Mouse (Mus musculus): Measurements from ENCODE around the gene Serpinb6b.
"Not testable (repeated sequence)": the region's sequence is repeated elsewhere in the genome, so short reads cannot be mapped to it uniquely, and the experiment has no call there.

Gene Serpinb6b

DNA sequence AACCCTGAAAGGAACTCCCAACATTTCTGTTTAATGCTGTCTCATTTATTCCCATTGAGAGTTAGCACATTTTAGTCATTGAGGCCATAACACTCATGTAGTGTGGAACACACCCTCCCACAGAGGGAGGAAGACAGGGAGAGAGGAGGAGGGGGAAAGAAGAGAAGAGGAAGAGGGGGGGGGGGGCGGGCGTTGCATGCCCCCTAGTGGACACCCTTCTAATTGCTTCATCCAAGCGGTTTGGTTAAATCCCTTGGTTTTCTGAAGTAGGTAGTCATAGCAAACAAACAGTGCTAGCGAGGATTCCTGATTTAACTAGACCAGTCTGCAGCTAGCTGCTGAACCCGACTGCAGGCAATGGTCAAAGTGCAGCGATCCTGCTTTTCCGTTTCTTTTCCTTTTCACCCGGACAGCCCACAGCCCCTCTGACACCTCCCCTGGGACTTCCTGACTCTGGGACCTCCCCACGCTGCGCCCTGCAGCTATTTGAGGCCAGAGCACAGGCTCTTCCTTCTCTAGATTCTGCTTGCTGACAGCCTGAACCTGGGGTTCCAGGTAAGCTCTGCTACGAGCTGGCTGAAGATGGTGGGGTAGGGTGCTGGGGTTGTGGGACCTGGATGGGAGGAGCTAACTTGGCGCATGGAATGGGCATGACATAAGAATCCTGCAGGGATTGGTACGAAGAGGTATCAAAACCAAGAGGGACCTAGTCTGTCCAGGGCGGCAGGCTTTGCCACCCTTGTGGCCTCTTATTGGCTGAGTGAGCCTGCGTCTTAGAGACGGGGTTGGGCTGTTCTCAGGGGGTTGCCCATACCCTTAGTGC is at the start of gene Serpinb6b:
Gene Serpinb6b (plus strand): TSS at position 221 of the 823 bp plus-strand sequence.
- no peak for DNase-seq (ENCODE audit: low spot score)

DNA sequence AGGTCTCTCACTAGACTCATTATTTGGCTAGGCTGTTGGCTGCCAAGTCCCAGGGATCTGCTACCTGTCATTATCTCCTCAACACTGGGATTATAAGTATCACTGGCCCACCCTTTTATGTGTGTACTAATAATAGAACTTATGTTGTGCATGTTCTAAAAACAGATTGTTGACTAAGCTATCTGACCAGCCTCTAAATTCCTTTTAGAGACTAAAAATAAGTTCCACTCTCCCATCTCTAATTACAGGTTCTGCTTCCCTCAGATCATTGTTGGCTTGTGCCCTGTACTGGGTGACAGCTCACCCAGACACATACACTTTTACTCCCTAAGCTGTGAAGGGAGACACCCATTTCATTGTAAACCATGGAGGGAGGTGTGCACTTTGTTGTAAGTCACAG is 42.4 kb upstream of the Serpinb6b start:
- DNase-seq (ENCODE audit: low spot score), result no peak

DNA sequence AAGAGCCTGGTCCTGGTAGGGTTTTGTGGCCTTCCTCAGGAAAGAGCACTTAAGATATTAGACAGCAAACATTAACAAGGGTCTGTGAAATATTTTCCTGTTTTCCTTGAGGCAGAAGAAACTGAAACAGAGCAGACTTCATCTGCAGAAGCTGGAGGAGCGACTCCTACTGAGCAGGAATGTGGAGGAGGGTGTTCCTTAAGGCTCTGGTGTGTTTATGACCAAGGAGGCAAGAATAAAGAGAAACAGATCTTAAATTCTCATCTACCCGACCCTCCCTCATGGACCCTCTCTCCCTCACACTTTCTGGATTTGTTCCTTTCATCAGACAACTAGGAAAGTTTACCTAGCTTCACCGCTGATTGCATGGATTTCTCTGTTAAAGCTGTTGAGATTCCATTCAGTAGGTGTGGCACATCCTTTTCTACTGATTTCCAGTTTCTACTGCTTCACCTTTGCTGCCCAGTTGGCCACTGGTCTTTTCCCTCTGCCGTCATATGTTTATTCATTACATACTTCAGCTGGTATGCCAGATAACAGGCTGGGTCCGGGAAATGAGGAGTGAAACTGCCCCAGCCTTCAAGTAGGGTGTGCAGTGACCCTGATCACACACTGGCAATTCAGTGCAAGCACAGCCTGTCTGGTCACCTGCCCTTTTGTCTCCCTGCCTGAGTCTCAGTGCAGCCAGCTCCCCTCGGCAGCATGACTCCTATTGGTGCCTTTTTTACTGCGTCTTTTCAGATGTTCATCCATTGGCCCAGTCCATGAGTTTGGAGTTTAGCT is 40.2 kb upstream of the Serpinb6b start:
- DNase-seq (ENCODE audit: low spot score), result no peak

DNA sequence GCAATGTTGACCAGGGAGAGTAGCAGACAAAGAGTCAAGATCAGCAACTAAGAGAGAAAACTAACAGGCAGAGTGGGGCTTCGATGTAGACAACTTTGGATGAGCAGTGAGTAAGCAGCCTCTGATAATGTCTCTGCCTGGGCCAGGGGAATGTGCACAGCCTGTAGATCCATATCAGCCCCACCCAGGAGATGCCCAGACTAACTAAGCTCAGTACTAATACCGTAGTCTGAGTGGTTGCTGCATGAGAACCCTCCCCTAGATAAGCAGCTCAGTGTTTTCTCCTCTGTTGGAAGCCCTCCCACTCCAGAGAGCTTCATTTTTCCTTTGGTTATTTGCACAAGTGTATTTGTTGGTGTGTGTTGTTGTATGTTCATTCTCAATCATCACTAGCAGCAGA is 38.3 kb upstream of the Serpinb6b start:
- DNase-seq (ENCODE audit: low spot score), result no peak

DNA sequence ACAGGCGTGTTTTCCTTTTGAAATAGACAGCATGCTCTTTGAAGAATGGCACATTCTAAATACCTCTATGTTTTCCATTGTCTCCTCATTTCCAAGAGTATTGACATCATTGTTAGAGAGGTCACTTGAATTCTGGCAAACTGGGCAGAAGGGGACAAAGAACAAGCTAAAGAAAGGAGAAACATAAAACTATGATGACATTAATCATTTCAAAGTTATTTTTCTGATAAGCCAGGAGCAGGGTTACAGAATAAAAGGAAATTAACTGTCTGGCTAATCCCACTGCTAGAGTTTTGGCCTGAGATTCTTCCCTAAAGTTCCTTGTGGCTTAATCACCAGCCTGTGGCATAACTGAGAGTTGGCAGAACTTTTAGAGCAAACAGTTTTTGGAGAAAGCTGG is 37.8 kb upstream of the Serpinb6b start:
- DNase-seq (ENCODE audit: low spot score), result no peak

DNA sequence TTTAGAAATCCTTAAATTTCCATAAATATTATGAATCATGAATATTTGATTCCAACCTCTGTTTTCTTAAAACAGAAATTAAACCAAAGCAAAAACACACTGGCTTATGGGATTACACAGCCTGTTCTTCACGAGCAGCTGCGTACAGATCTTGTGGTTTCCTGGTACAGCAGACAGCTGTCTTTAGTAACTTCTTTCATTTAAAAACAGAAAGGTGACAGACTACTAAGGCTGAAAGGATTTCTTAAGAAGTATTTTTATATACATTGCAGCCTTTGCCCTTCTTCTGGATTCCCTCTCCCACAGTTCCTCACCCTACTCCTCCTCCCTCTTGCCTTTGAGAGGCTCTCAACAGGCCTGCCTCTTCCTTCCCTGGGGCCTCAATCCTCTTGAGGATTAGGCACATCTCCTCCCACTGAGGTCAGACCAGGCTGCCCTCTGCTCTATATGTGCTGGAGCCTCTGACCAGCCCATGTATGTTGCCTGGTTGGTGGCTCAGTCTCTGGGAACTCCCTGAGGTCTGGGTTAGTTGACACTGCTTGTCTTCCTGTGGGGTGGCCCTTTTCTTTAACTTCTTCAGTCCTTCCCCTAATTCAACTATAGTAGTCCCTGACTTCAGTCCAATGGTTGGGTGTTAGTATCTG is 35.8 kb upstream of the Serpinb6b start:
- no peak for DNase-seq (ENCODE audit: low spot score)

DNA sequence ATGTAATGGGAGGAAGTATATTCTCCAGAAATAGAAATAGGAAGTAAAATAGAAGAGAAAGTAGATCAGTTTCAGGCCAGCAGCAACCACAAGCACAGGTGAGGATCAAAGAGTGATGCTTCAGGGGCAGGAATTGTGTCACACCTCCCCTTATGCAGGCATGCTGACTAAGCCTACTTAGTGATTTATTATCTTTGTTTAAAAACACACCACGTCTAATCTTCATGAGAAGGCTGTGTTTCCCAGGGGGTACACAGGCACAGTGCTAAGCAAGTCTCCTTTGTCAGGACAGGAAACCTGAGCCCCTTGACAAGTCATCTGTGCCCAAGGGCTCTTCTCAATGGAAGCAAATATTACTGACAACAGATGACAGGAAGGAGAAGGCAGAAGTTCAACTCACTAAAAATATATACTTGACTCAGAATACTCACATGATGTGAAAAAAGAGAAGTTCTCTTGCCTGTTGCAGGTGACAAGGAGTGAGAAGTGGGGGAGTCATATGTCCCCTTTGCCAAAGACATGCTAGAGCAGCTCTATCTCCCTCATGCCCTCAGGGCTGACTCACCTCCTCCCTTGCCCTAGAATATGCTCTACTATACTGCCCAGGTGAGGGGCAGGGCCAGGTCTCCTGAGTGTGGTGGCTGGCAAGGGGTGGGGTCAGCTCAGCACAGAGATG is 30.2 kb upstream of the Serpinb6b start:
- no peak for DNase-seq (ENCODE audit: low spot score)

DNA sequence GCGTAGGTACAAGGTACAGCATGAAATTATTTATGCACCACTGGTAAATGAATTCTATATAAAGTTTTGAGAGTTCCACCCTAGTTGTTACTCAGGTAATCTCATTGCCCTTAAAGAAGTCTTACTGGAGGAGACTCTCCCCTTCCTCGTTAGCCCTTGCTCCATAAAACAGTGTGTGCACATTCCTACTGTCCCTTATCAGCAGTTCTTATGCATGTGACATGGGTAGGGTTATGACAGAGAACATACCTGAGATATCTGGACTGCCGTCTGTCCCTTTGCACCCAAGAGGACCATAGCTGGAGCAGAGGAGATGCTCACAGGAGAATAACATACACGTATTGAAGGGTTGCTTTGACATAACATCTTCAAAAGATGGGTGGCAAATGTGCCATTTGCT is 26.7 kb upstream of the Serpinb6b start:
- DNase-seq (ENCODE audit: low spot score), result not testable (repeated sequence)

DNA sequence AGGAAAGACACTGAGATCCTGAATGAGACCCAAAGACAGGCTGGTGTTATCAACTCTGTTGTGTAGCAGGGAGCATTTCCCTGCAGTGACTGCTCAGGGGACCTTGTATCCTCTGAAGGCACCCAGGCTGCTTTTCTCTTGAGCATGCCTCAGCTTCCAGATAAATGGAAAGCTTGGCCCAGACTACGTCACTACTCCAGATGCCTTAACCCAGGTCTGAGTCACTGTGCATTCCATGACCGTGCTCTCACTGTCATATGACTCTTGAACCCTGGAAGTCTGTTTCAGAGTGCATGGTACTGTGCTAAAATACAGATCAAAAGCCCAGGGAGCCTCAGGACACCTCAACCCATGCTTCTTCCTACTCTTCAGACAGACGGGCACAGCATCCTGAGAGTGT is 25.8 kb upstream of the Serpinb6b start:
- not testable (repeated sequence) for DNase-seq (ENCODE audit: low spot score)

DNA sequence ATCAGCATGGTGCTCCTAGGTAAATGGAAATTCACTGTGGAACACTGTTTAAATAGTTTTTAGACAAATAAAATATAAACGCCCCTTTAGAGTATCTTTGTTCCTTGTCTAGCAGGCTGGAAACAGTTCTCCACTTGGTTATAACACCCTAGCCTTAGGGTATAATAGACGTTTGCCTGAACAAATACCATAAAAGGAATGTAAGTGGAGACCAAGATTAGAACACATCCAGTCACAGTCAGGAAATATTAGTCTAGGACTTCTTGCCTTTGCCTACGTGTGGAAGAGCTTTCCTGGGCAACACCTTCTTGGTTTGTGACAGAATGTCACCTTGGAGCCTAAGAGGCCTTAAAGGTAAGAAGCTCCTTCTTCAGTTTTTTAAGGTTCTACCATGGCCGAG is 8.5 kb upstream of the Serpinb6b start:
- no peak for DNase-seq (ENCODE audit: low spot score)

DNA sequence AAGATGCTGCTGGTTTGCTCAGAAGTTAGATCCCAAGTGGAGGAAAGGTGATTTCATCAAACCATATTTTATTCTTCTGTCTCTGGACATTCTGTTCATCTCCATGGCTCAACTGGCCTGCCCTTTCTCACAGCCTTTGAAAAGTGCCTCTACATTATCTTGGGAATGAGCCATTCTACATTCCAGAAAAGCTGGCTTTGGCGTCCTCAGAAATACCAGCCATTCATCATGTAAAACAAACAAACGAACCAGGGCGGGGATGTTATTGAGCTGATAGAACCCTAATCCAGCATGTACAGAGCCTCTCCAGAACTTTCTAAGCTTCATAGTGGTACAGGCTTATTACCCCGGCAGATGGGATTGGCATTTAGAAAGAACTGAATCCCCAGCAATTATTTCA is 7.1 kb upstream of the Serpinb6b start:
- no peak for DNase-seq (ENCODE audit: low spot score)

DNA sequence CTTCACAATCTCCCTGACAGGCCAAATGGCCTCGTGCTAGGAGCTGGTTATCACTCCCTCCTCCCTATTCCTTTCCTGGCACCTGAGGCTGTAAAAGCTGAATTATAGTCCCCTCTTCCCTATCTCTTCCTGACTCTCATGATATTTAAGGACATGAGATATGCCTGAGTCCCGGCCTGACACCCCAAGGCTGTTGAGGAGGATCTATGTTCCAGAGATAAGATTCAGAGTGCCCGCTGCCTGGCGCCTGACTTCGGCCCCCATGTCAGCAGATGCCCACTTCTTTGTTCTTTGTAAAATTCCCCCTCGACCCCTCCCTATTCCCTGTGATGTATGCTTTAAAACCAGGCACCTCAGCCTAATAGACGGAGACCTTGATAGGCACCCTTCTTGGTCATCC is 6.5 kb upstream of the Serpinb6b start:
- not testable (repeated sequence) for DNase-seq (ENCODE audit: low spot score)

DNA sequence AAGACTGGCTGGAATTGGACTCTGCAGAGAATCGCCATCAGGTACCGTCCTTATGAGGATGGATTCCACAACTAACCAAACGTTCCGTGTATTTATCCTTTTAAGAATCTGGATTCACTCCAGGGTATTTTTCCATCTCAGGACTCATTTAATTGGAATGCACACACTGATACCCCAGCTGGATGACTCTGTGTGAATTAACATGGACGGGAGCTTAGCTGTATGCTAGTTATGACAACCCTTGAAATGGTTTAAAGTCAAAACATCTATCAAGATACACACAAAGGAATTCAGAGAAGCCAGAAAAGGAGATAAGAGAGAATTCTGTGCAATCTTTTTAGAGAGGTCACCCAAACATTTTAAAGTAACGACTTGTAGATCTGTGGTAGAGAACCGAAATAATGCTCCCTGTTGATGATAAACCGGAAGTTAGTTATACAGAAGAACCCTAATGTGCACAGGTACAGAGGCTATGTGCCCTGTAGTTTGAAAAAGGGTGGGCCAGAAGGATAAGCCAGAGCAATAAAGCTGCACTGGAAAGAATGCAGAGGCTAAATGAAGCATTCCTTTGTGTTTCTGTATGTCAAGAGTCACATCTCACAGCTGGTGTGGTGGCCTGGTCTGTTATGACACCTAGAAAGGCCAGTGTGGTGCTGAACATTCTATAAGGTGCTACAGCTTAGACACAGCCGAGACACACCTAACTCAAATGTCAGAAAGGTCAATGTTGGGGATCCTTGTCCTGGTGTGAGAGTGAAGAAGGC is 837 bp upstream of the Serpinb6b start:
- no peak for DNase-seq (ENCODE audit: low spot score)

DNA sequence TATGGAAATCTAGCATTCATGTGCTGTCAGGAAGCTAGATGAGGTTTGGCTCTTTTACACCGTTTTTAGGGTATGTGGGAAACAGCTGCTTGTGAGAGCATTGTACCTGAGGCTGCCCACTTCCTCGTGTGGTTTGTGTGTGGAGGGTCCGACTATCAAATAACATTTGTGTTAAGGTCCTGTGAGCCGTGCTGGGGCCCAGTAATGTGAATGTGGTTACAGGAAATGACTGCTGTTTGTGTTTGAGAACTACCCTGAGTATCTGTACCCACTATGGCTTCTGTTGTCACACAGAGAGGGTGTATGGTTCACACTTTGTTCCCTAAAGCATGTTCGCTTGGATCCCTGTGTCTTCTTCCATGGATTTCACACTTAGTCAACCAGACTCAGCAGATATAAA is 1.1 kb downstream of the Serpinb6b start:
- no peak for DNase-seq (ENCODE audit: low spot score)

DNA sequence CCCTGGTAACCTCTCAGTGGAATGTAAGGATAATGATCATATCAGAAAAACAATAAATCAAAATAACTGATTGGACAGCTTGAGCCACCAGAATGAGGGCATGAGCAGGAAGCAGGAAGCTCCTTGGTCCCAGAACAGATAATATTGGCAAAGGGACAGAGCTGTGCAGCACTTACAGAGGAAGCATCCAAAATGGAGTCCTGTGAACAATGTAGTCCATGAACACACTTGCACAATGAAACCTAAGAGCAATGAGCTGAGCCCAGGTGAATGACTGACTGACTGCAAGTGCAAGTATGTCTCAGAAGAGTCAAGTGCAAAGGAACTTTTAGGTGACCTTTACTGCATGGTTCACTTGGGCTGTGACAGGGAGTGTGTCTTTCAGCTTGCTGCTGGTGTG is 2.2 kb downstream of the Serpinb6b start:
- DNase-seq (ENCODE audit: low spot score), result no peak

DNA sequence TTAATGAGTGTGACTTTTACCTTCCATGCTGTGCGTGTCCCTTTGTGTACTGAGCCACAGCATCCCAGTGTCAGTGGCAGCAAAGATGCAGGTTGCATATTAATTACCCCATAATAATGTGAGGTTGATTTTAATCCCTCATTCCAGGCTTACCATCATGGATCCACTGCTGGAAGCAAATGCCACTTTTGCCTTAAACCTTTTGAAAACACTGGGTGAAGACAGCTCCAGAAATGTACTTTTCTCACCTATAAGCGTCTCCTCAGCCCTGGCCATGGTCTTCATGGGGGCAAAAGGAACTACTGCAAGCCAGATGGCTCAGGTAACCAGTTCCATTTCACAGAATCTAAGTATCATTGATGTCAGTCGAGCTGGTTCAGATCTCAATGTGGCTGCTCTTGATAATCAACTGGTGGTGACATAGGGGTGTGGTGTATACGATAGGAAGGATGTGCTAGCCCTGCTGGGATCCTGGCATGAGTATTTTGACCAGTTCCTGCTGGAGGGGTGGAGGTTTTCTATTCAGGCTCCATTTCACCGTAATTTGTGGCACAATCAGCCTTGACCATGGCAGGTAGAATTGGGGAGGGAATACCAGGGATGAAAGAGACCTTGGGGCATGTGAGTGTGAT is 3.5 kb downstream of the Serpinb6b start:
- DNase-seq (ENCODE audit: low spot score), result no peak

DNA sequence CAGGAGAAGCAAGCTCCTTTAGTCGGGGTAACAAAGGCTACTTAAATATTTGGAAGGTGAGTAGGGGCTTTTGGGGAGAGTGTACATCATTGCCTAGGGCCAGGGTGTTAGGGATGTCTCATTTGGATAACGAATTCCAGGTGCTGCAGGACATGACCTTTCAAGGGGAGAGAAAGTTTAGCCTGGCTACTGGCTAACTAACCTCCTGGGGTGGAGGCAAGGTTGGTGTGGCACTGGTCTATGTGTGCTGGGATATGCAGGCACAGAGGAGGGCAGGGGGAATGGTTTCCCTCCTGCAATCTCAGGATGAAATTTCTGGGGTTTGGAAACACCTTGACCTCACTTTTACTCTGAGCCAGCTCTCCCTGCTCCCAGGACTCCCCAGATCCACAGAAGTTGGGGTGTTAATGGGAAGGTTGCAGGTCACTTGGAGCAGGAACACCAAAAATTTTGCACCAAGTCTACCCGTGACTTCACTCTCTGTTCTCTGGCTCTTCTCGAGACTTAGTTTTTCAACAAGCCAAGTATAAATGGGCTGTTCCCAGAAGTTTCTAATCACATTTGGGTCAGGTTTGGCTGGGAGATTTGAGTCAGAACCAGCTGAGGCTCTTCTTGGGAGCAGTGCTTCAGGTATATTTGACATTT is 4.1 kb downstream of the Serpinb6b start:
- no peak for DNase-seq (ENCODE audit: low spot score)

DNA sequence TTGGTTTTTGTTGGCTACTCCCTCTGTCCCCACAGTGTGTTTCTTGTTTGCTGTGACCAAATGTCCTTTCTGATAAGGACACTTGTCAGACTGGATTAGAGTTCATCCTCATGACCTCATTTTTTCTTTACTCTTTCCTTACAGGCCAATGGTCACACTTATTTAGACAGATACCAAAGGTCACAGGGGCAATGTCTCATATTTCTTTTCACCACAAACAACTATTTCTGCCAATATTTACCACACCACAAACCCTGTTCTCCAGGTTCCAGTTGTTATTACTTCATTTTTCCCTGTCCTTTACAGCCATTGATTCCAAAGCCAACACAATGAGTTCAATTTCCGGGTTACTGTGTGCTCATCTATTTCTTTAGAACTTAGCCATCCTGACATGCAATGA is 4.6 kb downstream of the Serpinb6b start:
- DNase-seq (ENCODE audit: low spot score), result no peak

DNA sequence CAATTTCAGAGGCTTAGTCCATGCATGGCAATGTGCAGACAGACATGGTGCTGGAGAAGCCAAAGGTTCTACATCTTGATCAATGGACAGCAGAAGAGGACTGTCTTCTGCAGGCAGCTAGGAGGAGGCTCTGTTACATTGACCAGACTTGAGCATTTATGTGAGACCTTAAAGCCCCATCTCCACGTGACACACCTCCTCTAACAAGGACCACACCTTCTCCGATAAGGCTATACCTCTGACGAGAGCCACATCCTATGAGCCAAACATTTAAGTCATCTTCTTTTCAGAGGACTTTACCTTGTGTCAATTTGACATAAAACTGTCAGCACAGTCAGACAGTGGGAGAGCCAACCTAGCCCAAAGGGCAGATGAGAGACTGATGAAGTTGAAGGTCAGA is 5.8 kb downstream of the Serpinb6b start:
- DNase-seq (ENCODE audit: low spot score), result no peak

DNA sequence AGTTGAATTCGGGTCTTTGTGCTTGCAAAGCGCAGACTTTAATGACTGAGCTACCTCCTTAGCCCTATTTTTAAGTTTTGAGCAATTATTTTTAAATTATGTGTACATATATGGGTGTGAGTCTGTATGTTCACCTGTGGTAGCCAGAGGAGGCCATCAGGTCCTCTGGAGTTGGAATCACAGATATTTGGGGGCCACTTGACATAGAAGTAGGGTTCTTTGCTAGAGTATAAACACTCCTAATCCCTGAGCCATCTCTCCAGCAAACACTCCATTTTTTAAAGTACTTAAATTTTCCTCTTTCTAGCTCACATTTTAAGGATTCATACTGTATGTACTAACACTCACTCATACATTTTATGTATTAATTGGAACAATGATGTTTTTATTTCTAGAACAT is 9.3 kb downstream of the Serpinb6b start:
- no peak for DNase-seq (ENCODE audit: low spot score)
